Mouse (Mus musculus): Measurements from ENCODE around the gene 2200002J24Rik. TPM values are rescaled to one million over a fixed set of nuclear protein-coding genes. Genes with fewer than 3 reads are reported as not detected.

The 2200002J24Rik gene
- polyA plus RNA-seq (2012; rRNA removed), result 0.28 and 0.82 TPM in 2 replicates

GRCm38 (mm10) chr7:30698589-30698988 lies at the start of gene 2200002J24Rik:
TSS of gene 2200002J24Rik (plus strand) at chr7:30698926.
- Histone ChIP-seq H3K4me3 (ENCODE audit: control insufficient read depth, insufficient read depth, low read length) (no peak within 1 kb of the TSS), H3K4me1 (replicated peaks; ENCODE audit: control insufficient read depth, insufficient read depth, low read length) (no peaks in the 10 kb centered on the region), H3K27me3 (ENCODE audit: control insufficient read depth, insufficient read depth, low read length) (no peaks in the 10 kb centered on the region), H3K27ac (ENCODE audit: control insufficient read depth, insufficient read depth, low read length) (no peak within 1 kb of the TSS), H3K36me3 (ENCODE audit: control insufficient read depth, insufficient read depth, low read length) (no peaks in the 10 kb centered on the region)
- DNase-seq, result no peak
- TF ChIP-seq CTCF (IDR thresholded peaks at IDR 0.05; ENCODE audit: borderline replicate concordance, control insufficient read depth, extremely low read depth, insufficient read depth, low read length, poor library complexity), result no peak
- TF ChIP-seq POLR2A (IDR thresholded peaks at IDR 0.05; ENCODE audit: control insufficient read depth, extremely low read depth, insufficient read depth, low read length, poor library complexity), result no peak
- WGBS, result 74% methylated on average over 9 of the region's 9 CpGs

DNA sequence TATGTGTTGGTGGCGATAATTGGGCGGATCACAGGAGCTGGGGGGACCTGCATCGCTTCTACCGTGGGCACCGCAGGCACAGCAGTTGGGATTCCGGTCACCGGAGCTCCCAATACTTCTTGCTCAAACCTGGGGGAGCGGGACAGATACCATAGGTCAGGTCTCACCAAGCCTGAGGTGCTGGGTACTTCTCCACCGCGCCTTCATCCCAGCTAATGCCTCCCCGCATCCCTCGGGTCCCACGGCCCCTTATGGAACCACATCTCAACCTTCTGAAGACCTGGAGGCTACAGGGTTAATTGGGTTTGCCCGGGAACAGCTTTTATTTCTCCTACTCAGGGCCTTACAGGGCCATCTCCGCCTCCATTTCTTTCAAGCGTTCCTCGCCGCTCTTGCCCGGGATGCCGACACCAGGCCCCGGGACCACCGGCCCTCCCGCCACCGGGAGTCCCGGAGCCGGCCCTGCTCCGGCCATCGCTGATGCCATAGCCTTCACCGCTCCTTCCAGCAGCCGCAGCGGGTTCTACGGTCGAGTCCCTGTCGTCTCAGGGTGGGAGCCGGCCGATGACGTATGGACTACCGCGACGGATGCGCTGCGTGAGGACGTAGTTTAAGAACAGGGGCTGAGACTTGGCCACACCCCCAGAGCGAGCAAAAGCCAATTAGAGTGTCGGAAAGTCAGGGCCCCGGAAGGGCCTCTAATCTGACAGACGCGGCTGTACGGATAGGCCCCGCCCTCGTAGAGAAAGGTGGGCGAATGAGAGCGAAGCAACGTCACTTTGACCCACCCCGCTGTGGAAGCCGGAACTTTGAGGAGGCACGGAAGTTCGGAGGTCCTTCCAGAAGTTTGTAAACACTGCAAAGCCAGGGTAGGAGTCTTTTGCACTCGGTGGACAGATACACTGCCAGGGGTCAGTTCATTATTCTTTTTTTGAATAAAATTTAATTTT lies 48.9 kb upstream of the 2200002J24Rik start, which contains the start of gene Rbm42:
TSS of gene Rbm42 (minus strand) at position 727 of the 950 bp plus-strand sequence.
- H3K36me3 ChIP-seq (ENCODE audit: control insufficient read depth, insufficient read depth, low read length), result peaks cover 36% of the 10 kb centered on the region
- DNase-seq, result peak; percentile 99
- TF ChIP-seq CTCF (IDR thresholded peaks at IDR 0.05; ENCODE audit: borderline replicate concordance, control insufficient read depth, extremely low read depth, insufficient read depth, low read length, poor library complexity), result peak; percentile 48; the same call in 1 of the 2 replicates
- peak; percentile 68 for TF ChIP-seq POLR2A (IDR thresholded peaks at IDR 0.05; ENCODE audit: control insufficient read depth, extremely low read depth, insufficient read depth, low read length, poor library complexity)
- 2% methylated on average over 59 of the region's 59 CpGs for WGBS
- peaks cover 5% of the 10 kb centered on the region for H3K4me1 ChIP-seq (replicated peaks; ENCODE audit: control insufficient read depth, insufficient read depth, low read length)
- peak within 1 kb of the TSS; percentile 64 for H3K4me3 ChIP-seq (ENCODE audit: control insufficient read depth, insufficient read depth, low read length)
- no peak within 1 kb of the TSS for H3K27ac ChIP-seq (ENCODE audit: control insufficient read depth, insufficient read depth, low read length)
- H3K27me3 ChIP-seq (ENCODE audit: control insufficient read depth, insufficient read depth, low read length), result no peaks in the 10 kb centered on the region

GRCm38 (mm10) chr7:30664529-30665200 lies 34.1 kb upstream of the 2200002J24Rik start, which contains the start of gene Haus5:
TSS of gene Haus5 (minus strand) at chr7:30664994.
- under 1% methylated on average over 34 of the region's 34 CpGs for WGBS
- Histone ChIP-seq H3K36me3 (ENCODE audit: control insufficient read depth, insufficient read depth, low read length) (no peaks in the 10 kb centered on the region; the same call in 1 of the 2 replicates), H3K27me3 (ENCODE audit: control insufficient read depth, insufficient read depth, low read length) (no peaks in the 10 kb centered on the region), H3K4me3 (ENCODE audit: control insufficient read depth, insufficient read depth, low read length) (peak within 1 kb of the TSS; percentile 73), H3K4me1 (replicated peaks; ENCODE audit: control insufficient read depth, insufficient read depth, low read length) (peaks cover 6% of the 10 kb centered on the region), H3K27ac (ENCODE audit: control insufficient read depth, insufficient read depth, low read length) (no peak within 1 kb of the TSS)
- peak; percentile 88 for DNase-seq
- TF ChIP-seq POLR2A (IDR thresholded peaks at IDR 0.05; ENCODE audit: control insufficient read depth, extremely low read depth, insufficient read depth, low read length, poor library complexity), result 0 out of 2 replicates have a peak, but pooled peaks have one; percentile 42
- TF ChIP-seq CTCF (IDR thresholded peaks at IDR 0.05; ENCODE audit: borderline replicate concordance, control insufficient read depth, extremely low read depth, insufficient read depth, low read length, poor library complexity), result 0 out of 2 replicates have a peak, but pooled peaks have one; percentile 15

GRCm38 (mm10) chr7:30665321-30665720 lies 33.4 kb upstream of the 2200002J24Rik start:
- H3K4me1 ChIP-seq (replicated peaks; ENCODE audit: control insufficient read depth, insufficient read depth, low read length), result peaks cover 6% of the 10 kb centered on the region
- no peak overlapping the region for H3K27ac ChIP-seq (ENCODE audit: control insufficient read depth, insufficient read depth, low read length)
- H3K36me3 ChIP-seq (ENCODE audit: control insufficient read depth, insufficient read depth, low read length), result no peaks in the 10 kb centered on the region
- TF ChIP-seq POLR2A (IDR thresholded peaks at IDR 0.05; ENCODE audit: control insufficient read depth, extremely low read depth, insufficient read depth, low read length, poor library complexity) (no peak), CTCF (IDR thresholded peaks at IDR 0.05; ENCODE audit: borderline replicate concordance, control insufficient read depth, extremely low read depth, insufficient read depth, low read length, poor library complexity) (no peak)
- WGBS, result 11% methylated on average over 11 of the region's 11 CpGs
- H3K27me3 ChIP-seq (ENCODE audit: control insufficient read depth, insufficient read depth, low read length), result no peaks in the 10 kb centered on the region
- no peak for DNase-seq
- peak overlapping the region; percentile 73 for H3K4me3 ChIP-seq (ENCODE audit: control insufficient read depth, insufficient read depth, low read length)

- Histone ChIP-seq H3K27ac (ENCODE audit: control insufficient read depth, insufficient read depth, low read length) (no peak overlapping the region), H3K27me3 (ENCODE audit: control insufficient read depth, insufficient read depth, low read length) (no peaks in the 10 kb centered on the region), H3K36me3 (ENCODE audit: control insufficient read depth, insufficient read depth, low read length) (no peaks in the 10 kb centered on the region), H3K4me1 (replicated peaks; ENCODE audit: control insufficient read depth, insufficient read depth, low read length) (peaks cover 6% of the 10 kb centered on the region), H3K4me3 (ENCODE audit: control insufficient read depth, insufficient read depth, low read length) (no peak overlapping the region)
- TF ChIP-seq CTCF (IDR thresholded peaks at IDR 0.05; ENCODE audit: borderline replicate concordance, control insufficient read depth, extremely low read depth, insufficient read depth, low read length, poor library complexity) (no peak), POLR2A (IDR thresholded peaks at IDR 0.05; ENCODE audit: control insufficient read depth, extremely low read depth, insufficient read depth, low read length, poor library complexity) (no peak)
- WGBS, result 42% methylated on average over 3 of the region's 3 CpGs
- DNase-seq, result no peak
These were observed 29.5 kb upstream of the 2200002J24Rik start for GRCm38 (mm10) chr7:30669229-30669628.

GRCm38 (mm10) chr7:30671480-30671879 lies 27.2 kb upstream of the 2200002J24Rik start, which contains the start of gene Pmis2:
TSS of gene Pmis2 (minus strand) at chr7:30671605.
- no peaks in the 10 kb centered on the region for H3K4me1 ChIP-seq (replicated peaks; ENCODE audit: control insufficient read depth, insufficient read depth, low read length)
- no peak for DNase-seq
- H3K36me3 ChIP-seq (ENCODE audit: control insufficient read depth, insufficient read depth, low read length), result no peaks in the 10 kb centered on the region
- H3K27me3 ChIP-seq (ENCODE audit: control insufficient read depth, insufficient read depth, low read length), result no peaks in the 10 kb centered on the region
- H3K27ac ChIP-seq (ENCODE audit: control insufficient read depth, insufficient read depth, low read length), result no peak within 1 kb of the TSS
- WGBS, result 77% methylated on average over 9 of the region's 9 CpGs
- H3K4me3 ChIP-seq (ENCODE audit: control insufficient read depth, insufficient read depth, low read length), result no peak within 1 kb of the TSS
- TF ChIP-seq CTCF (IDR thresholded peaks at IDR 0.05; ENCODE audit: borderline replicate concordance, control insufficient read depth, extremely low read depth, insufficient read depth, low read length, poor library complexity), result no peak
- TF ChIP-seq POLR2A (IDR thresholded peaks at IDR 0.05; ENCODE audit: control insufficient read depth, extremely low read depth, insufficient read depth, low read length, poor library complexity), result no peak

Data from thymus, adult 2 months (tissue).